Comparison of ENCODE assay signal across 24 mouse cellular contexts in genomic region chr10:4909271-4909670, GRCm38 (mm10).
DNase-seq lines count a peak whose midpoint lies in the region; ATAC-seq and TF ChIP-seq lines count a peak whose summit lies in the region.
"Had no signal": no experiment of that assay in that cellular context is flagged by ENCODE, and none has a peak within 500 bp of the region (broad histone marks: within the 10 kb centered on the region; RNA-seq: fewer than 3 reads in every experiment).

No protein-coding gene starts in this region.

- DNase-seq in MEL (ENCODE audit: low read depth, low spot score) = peak; percentile 31
- DNase-seq in thymus, postnatal 36 days = peak; percentile 5 to 26
- DNase-seq in layer of hippocampus, postnatal 36 days = no peak
- DNase-seq in heart, adult 11 months = no peak
- no peak for DNase-seq in frontal cortex, postnatal 10 days (ENCODE audit: low spot score in 2 of 2)
- DNase-seq: adrenal gland, postnatal 14 days; cerebellum, adult 9-10 months; forebrain, postnatal 0 days; gastrocnemius, postnatal 25 days; kidney, adult 18-20 months; layer of hippocampus, adult 9-11 months; liver; liver, postnatal 0 days; lung, postnatal 10 days; right cerebral cortex, postnatal 4 days had no signal

- H3K79me2 ChIP-seq in MEL (ENCODE audit: control insufficient read depth, insufficient read depth, low read length, poor library complexity) = no peaks in the 10 kb centered on the region

- no peak for TF ChIP-seq RAD21 in MEL (IDR thresholded peaks at IDR 0.05; ENCODE audit: low read depth, low read length)

- no peak overlapping the region for H3K27ac ChIP-seq in MEL (ENCODE audit: control insufficient read depth, low read depth, low read length)
- H3K27ac ChIP-seq: embryonic facial prominence, embryonic 12.5 days; hindbrain, embryonic 13.5 days; limb, embryonic 10.5 days; midbrain, embryonic 13.5 days; stomach, embryonic 15.5 days had no signal

- no peaks in the 10 kb centered on the region for H3K36me3 ChIP-seq in MEL (ENCODE audit: control insufficient read depth in 1 of 2, insufficient read depth in 2 of 2, low read length in 2 of 2)
- H3K36me3 ChIP-seq: embryonic facial prominence, embryonic 12.5 days; hindbrain, embryonic 13.5 days; limb, embryonic 10.5 days; midbrain, embryonic 13.5 days; stomach, embryonic 15.5 days had no signal

- peak; percentile 29 for ATAC-seq in CD4-positive, CD25-positive, alpha-beta regulatory T cell, adult 4 months
- ATAC-seq in megakaryocyte-erythroid progenitor cell, adult 5-6 weeks (replicated peaks; ENCODE audit: low FRiP score, low TSS enrichment, poor library complexity, severe bottlenecking) = peak; percentile 65
- ATAC-seq: activated CD4-positive, CD25-positive, alpha-beta regulatory T cell, adult 4 months; forebrain, postnatal 0 days; inflammation-experienced regulatory T-cells, adult 6 months; liver, postnatal 0 days; midbrain, embryonic 13.5 days had no signal

- H3K4me3 ChIP-seq in MEL (ENCODE audit: control insufficient read depth in 1 of 2, insufficient read depth in 1 of 2, low read depth in 2 of 2, low read length in 2 of 2) = no peak overlapping the region
- H3K4me3 ChIP-seq: embryonic facial prominence, embryonic 12.5 days; hindbrain, embryonic 13.5 days; limb, embryonic 10.5 days; midbrain, embryonic 13.5 days; stomach, embryonic 15.5 days had no signal

- no peaks in the 10 kb centered on the region for H3K9me3 ChIP-seq in MEL (replicated peaks; ENCODE audit: insufficient read depth, low read length)
- H3K9me3 ChIP-seq: embryonic facial prominence, embryonic 12.5 days; hindbrain, embryonic 13.5 days; limb, embryonic 10.5 days; midbrain, embryonic 13.5 days; stomach, embryonic 15.5 days had no signal

- no peak for TF ChIP-seq CTCF in MEL (IDR thresholded peaks at IDR 0.05 in 2 of 3, conservative IDR thresholded peaks at IDR 0.05 in 1 of 3; ENCODE audit: control insufficient read depth in 1 of 3, insufficient read depth in 1 of 3, low read depth in 2 of 3, low read length in 3 of 3, poor library complexity in 1 of 3, severe bottlenecking in 1 of 3)

- H3K27me3 ChIP-seq in MEL (ENCODE audit: control insufficient read depth in 1 of 2, insufficient read depth in 2 of 2, low read length in 2 of 2) = no peaks in the 10 kb centered on the region
- H3K27me3 ChIP-seq: embryonic facial prominence, embryonic 12.5 days; hindbrain, embryonic 13.5 days; midbrain, embryonic 13.5 days; stomach, embryonic 15.5 days had no signal

- TF ChIP-seq POLR2A in MEL (IDR thresholded peaks at IDR 0.05; ENCODE audit: control insufficient read depth in 1 of 2, insufficient read depth in 1 of 2, low read depth in 1 of 2, low read length in 2 of 2, poor library complexity in 1 of 2) = no peak

- TF ChIP-seq EP300 in MEL (IDR thresholded peaks at IDR 0.05; ENCODE audit: low read depth in 1 of 2, low read length in 2 of 2) = no peak

- no peak overlapping the region for H3K9ac ChIP-seq in MEL (ENCODE audit: control insufficient read depth, low read depth, low read length, poor library complexity, severe bottlenecking)
- H3K9ac ChIP-seq: embryonic facial prominence, embryonic 12.5 days; forebrain, postnatal 0 days; hindbrain, embryonic 13.5 days; liver, postnatal 0 days; midbrain, embryonic 13.5 days; stomach, embryonic 15.5 days had no signal

- no peaks in the 10 kb centered on the region for H3K4me1 ChIP-seq in MEL (ENCODE audit: control insufficient read depth in 1 of 2, insufficient read depth in 2 of 2, low read length in 2 of 2)
- H3K4me1 ChIP-seq: embryonic facial prominence, embryonic 12.5 days; hindbrain, embryonic 13.5 days; limb, embryonic 10.5 days; midbrain, embryonic 13.5 days; stomach, embryonic 15.5 days had no signal

TF ChIP-seq in MEL, 35 proteins besides CTCF, POLR2A, EP300 and RAD21:
- TF ChIP-seq USF1 (IDR thresholded peaks at IDR 0.05; ENCODE audit: low read depth, low read length) = peak; percentile 38; the same call in 1 of the 2 replicates
- 0 out of 2 replicates have a peak, but pooled peaks have one; percentile 28 for TF ChIP-seq ETS1 (IDR thresholded peaks at IDR 0.05; ENCODE audit: low read depth, low read length)
- no peak for TF ChIP-seq E2F4 (IDR thresholded peaks at IDR 0.05; ENCODE audit: borderline replicate concordance, low read depth, low read length)
- TF ChIP-seq KAT2A (conservative IDR thresholded peaks at IDR 0.05; ENCODE audit: low read depth, low read length) = no peak
- no peak for TF ChIP-seq MXI1 (IDR thresholded peaks at IDR 0.05; ENCODE audit: low read depth, low read length)
- no peak for TF ChIP-seq HCFC1 (IDR thresholded peaks at IDR 0.05; ENCODE audit: low read depth, low read length)
- TF ChIP-seq MAZ (IDR thresholded peaks at IDR 0.05; ENCODE audit: low read depth, low read length) = no peak
- TF ChIP-seq MAX (IDR thresholded peaks at IDR 0.05; ENCODE audit: low read length) = peak; percentile 49; the same call in 1 of the 2 replicates
- no peak for TF ChIP-seq CHD1 (IDR thresholded peaks at IDR 0.05; ENCODE audit: low read depth, low read length)
- TF ChIP-seq GATA1 (IDR thresholded peaks at IDR 0.05; ENCODE audit: low read depth, low read length) = no peak
- no peak for TF ChIP-seq ZNF384 (IDR thresholded peaks at IDR 0.05; ENCODE audit: low read depth, low read length)
TF ChIP-seq in MEL: peak in this region for 3.

Comparison
In these comparisons a context has a peak if more than half of its experiments do, and no peak if none do; other contexts are left out.
1. DNase-seq: peak in MEL (single experiment) and thymus, postnatal 36 days (2 of 2); none in layer of hippocampus, postnatal 36 days (0 of 2), heart, adult 11 months (single experiment) and frontal cortex, postnatal 10 days (0 of 2).